Mouse (Mus musculus) thymus, postnatal 14 days (tissue): ENCODE measurements around the gene Gpld1.

ENCODE experiments used
- DNase-seq: peaks from one replicate; pipeline ENCODE4 v3.0.0; 2021

The Gpld1 gene

DNA sequence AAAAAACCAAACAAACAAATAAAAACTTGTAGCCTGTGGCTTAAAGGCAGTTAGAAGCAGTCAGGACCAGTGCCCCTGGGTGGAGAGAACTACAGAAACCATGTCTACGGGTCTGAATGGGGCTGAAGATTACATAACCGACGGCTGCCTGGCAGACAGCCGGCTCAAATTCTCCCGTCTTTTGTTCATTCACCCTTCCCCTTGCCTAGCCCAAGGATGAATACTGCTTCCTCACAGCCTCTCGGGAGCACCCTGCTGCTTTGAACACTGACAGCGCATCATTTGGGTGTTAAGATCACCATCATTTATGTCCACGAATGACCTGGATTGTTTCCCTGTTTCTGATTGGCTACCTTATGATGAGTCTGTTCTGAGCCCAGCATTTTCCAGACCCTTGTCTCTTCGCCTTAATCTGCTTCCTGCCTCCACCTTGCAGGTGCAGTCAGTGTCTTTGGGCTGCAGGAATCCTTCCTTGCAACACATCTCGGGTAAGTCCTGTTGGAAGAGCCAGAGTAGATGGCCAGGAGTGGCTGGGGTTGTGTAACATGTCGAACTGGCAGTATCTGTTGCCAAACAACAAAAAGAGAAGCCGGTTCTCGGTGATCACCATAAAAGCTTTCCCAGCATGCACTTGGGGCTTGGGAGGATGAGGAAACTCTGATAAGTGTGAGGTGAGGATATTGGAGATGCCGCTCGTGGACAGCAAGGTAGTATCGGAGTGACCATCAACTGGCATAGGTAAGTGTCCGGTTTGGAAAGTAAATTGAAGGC is at the start of gene Gpld1:
Gene Gpld1 (plus strand): TSS at position 641 of the 771 bp plus-strand sequence.
- no peak for DNase-seq

DNA sequence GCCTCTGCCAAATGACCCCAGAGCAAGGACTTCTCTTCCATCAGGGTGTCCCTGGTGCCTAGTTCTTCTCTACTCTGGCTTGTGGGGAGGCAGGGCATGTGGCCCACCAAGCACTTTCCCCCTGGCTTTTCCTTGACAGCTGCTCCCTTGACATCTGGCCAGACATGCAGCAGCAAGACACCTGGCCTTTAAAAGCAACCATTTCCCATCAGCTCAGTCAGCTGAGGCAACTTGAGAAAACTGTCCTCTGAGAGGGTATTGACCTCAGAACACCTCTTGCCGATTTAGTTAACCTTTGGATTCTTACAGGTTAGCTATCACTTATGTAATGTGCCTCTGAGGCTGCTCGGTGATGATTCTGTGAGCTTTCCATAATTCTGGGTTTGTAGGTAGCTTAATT is 49.1 kb upstream of the Gpld1 start:
- no peak for DNase-seq

DNA sequence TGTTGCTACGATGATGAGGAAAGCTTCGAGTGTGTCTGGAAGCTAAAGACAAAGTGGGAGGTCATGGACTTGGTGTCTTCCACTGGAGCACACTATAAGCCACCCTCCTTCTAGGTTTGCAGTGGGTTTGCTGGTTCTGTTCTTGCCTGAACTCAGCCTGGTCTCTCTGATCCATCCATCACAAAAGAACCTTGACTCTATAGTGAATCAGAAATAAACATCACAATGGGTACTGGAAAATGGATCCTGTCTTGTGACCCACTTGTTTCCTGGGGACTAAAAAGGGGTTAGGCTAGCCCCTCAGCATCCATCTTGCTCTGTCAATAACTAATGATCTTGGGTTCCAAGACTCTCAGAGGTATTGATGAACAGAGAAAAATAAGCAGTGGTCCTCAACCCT is 41.0 kb upstream of the Gpld1 start:
- no peak for DNase-seq

DNA sequence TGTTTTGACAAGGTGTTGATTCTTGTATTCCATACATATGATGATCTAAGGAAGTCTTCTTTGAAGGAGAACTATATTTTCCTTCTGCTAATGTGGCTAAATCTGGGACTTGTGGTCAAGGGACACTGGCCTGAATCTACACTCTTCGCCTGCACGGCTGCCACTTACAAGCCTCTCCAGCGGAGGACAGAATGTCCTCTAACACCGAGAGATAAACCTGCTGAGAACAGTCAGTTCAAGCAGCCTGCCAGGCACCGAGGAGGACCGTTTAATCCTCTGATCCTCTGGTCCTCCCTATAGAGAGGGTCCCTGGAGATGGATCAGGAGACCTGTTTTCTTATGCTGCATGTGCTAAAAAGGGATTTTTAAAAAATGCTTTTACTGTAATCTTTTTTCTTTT is 39.5 kb upstream of the Gpld1 start:
- DNase-seq: no peak

DNA sequence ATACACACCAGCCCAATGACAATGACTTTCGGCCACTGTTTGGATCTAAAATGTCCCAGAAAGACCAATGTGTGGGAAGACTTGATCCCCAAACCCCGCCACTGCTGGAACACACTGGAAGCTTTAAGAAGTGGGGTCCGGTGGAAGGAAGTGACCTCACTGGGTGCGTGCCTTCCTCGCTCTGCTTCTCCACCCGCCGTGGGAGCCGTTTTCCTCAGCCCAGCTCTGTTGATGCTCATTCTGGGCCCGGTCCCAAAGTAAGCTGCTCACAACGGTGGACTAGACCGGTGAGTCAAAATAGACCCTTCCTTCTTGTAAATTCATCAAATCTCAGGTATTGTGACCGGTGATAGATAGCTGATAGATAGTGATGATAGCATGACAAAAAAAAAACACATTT is 37.5 kb upstream of the Gpld1 start:
- DNase-seq: no peak

DNA sequence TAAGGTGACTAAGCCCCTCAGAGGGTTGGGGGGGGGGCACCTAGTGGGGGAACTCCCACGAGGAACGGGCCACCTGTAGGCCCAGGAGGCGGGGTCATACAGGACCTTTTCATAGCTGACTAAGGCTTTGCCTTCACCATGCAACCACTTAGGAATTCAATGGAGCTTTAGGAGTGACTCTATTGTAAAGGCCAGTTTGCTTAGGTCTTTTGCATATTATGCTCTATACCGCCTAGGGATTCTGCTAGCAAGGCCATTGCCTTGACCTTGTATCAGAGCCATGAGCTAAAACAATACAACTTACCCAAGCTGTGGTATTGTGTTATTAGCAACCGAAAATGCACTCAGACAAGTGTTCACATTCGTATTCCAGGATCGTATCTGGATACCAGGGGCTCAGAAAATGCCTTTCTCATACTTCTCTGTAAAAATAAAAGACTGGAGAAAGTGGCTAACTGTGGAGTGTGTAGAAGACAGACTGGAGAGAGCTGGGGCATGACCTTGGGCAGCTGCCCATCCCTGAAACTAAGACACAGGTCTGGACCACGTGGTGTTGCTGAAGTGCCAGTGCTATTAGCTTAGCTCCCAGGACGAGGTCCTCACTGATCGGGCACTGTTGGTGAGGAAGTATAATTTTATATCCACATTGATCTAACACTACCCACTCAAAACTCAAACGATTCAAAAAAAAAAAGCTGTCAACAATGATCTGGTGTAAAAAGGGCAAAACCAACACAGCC is 36.0 kb upstream of the Gpld1 start:
- no peak for DNase-seq

DNA sequence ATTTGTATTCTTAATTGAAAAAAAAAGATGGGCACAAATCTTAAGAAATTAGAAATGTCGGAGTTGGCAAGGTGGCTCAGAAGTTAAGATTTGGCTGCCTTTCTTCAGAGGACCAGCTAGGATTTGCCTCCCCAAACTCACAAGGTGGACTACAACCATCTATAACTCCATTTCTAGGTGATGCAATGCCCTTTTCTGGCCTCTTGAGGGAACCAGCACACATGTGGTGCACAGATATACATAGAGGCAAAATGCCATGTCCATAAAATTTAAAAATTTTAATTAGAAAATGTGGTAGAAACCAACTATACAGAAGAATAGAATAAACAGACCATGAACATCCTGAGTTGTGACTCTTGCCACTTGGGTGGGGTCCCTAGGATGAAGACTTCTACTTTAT is 33.8 kb upstream of the Gpld1 start:
- no peak for DNase-seq

DNA sequence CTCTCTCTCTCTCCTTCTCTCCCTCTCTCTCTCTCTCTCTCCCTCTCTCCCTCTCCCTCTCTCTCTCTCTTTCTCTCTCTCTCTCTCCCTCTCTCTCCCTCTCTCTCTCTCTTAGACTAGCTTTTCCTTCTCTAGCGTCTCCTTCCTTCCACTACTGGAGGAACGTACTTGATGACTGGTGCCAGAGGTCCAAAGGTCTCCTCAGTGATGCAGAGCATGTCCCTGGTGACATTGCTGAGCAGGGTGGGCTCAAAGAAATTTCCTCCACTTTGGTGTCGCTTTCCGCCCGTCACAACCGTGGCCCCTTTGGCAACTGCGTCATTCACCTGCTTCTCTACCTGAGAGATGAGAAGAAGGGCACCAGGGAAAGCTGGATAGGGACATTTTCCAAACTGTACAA is 29.4 kb upstream of the Gpld1 start:
- no peak for DNase-seq

DNA sequence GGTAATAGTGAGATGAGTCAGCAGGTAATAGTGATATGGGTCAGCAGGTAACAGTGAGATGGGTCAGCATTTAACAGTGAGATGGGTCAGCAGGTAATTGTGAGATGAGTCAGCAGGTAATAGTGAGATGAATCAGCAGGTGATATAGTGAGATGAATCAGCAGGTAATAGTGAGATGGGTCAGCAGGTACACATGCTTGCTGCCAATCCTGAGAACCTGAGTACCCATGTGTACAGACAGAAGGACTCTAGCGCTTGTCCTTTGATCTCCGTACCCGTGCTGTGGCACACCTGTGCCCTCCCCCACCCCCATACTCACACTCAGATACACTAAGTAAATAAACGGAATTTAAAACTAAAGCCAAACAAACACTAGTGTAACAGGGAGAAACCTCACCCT is 28.0 kb upstream of the Gpld1 start:
- no peak for DNase-seq

DNA sequence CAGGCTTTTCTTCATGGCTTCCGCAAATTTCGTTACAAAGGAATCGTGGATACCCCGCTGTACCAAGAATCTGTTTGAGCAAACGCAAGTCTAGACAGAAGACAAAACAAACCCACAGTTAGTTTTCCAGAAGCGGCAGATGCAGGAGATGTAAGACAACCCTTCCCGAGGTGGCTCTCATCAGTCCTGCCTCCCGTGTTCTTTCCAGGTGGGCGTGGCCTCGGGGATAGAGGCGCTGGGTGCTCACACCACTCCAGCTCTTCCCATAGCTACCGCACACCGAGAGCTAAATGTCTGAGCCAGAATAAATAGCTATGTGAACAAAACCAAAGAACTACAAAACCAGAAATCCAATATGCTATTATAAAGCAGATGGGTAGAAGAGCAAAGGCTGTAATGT is 27.1 kb upstream of the Gpld1 start:
- DNase-seq: no peak

DNA sequence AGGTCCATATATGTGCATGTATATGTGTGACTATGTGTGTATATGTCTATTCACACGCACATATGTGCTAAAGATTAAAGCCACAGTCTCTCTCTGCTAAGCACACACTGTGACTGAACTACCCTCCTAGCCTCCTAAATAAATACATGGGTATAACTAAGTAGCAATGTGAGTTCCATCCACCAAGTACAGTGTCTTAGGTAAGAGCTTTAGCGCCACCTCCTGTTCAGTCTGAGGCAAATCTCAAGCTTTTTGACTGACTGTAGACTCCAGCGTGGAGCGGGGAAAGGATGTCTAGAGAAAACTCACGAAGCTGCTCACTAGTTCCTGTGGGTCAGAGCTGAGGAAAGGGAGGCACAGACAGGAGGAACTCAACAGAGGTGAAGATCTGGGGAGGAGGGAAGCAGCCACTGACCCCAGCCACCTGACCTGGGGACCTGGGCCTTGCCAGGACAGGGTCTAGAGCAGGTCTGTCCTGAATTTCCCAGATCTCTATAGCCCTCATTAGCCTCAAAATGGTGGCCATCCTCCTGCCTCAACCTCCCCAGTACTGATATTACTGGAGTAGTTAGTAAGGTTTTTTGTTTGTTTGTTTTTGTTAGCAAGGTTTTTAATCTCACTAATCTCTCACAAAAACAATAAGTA is 22.5 kb upstream of the Gpld1 start:
- DNase-seq: peak; percentile 74

DNA sequence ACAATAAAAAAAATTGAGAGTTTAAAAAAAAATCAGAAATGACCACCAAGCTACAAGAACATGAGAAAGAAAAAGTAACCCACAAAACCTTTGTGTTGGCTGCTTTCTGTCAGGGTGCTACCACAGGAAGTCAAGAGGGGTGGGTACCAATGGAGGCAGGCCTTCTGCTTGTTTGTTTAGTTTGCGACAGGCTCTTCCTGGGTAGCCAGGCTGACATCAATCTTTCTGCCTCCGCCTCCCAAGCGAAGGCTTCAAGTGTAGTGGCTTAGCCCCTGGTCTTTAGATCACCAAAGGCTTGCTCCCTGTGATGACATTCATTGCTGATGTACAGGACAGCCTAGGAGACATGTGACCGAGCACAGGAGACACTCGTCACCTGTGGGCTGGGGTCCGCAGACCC is 21.7 kb upstream of the Gpld1 start:
- DNase-seq: peak; percentile 37

DNA sequence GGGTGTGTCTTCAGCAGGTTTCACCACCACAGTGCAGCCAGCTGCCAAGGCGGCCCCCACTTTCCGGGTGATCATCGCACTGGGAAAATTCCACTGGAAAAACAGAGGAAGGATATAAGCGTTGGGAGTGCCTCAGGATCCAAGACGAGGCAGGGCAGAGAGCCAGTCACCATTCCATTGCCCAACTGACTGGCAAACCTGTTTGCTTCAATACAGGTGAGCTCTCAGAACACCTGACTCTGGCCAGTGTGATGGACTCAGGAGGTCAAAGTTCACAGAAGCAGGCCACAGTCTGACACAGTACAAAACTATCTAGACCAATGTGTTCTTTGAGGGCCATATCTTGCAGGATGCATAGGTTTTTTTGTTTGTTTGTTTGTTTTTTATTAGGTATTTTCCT is 19.0 kb upstream of the Gpld1 start:
- DNase-seq: no peak

DNA sequence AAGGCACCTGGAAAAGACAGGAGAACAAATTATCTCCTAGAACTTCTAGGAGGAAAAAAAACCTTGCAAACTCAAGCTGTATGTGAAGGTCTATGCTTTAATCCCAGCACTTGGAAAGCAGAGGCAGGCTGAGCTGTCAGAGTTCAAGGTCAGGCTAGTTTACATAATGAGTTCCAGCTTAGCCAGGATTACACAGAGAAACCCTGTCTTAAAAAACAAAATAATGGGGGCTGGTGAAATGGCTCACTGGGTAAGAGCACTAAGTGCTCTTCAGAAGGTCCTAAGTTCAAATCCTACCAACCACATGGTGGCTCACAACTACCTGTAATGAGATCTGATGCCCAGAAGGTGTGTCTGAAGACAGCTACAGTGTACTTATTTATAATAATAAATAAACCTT is 12.4 kb upstream of the Gpld1 start:
- DNase-seq: no peak

DNA sequence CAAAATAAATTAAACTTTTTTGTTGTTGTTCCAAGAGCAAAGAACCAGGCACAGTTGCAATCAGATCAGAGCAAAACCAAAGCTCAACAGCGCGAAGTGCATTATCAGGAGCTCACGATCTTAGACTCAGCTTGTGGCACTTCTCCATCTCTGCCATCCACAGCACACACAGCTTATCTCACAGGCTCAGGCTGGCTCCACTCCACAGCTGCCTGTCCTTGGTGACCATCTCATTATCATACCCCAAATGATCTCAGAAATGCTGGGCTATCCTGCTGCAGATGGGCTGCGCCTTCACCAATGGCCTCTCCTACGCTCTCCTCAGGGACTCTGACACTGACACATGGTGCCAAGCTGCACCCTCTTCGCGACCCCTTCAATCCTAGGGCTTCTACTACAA is 9.8 kb upstream of the Gpld1 start:
- DNase-seq: no peak

DNA sequence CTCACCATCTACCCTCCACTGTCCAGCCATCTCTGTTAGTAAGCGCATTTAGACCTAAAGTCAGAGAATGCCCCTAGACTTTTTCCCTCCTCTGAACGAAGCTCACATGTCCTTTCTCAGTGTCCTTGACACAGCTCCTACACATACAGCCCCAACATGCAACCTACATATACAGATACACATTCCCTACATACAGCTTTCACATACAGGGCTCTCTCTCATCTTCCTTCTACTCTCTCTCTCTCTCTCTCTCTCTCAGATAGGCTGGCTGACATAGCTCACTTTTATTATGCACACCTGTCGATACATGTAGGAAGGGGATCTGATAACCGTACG is 6.2 kb upstream of the Gpld1 start:
- no peak for DNase-seq

DNA sequence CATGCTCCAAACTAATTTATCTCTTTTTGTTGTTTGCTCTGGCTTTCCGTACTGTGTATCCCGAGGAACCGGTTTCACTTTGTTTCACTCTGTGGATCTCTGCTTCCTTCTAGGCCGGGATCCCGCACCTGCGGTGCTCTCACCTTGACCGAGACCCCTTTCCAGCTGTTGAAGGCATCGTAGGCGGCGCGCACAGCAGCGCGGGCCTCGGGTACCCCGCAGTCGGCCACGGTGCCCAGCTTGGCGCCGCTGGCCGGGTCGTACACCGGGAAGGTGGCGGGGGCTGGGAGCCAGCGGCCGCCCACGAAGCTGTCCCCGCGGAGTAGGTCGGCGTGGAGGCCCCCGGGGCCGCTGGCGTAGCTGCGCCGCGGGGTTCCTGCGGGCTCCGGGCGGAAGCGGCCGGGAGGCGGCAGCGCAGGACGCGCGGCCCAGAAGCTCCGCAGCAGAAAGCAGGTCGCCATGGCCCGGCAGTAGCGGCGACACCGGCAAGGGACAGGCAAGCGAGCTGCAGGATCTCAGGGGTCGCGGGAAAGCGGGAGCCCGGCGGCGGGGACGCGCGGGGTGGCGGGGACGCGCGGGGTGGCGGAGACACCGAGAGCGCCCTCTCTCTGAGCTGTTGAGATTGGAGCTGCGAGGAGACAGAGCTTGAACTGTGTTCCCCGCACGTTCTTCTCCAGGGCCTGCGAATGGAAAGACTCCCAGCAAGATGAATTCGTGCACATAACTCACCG is 5.7 kb upstream of the Gpld1 start, which contains the start of gene Aldh5a1:
Gene Aldh5a1 (minus strand): TSS at position 554 of the 731 bp plus-strand sequence.
- peak; percentile 67 for DNase-seq

DNA sequence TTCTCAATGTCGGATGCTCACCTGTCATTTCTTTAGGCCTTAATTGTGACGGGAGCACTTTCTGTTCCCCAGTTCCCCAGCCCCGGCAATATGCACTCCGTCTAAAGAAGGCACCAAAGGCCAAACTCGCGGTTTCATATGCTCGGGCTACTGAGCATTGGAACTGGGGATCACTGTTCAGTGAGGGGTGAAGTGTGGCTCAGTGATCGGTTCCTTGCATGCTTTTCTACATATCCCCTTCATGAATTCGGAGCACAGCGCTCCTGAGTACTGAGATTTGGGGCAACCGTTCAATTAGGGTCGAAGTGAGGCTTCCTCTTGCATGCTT is 5.1 kb upstream of the Gpld1 start:
- DNase-seq: no peak

DNA sequence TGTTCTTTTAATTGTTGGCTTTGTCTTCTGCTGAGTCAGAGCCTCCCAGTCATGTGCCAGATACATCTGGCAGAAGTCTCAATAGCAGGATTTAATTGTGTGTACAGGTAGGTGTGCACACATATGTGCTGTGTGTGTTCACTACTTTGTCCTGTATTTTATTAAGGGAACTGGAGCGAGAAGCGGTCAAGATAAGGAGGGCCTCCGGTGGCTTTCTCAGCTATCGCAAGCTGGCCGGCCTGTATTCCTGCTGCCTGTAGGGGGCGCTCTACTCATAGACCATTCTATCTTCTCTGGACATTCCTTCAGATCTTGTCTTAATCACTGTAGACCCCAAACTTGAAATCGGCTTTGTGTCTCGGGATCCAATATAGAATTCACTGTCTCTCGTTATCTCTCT is 4.3 kb upstream of the Gpld1 start:
- DNase-seq: peak; percentile 65

DNA sequence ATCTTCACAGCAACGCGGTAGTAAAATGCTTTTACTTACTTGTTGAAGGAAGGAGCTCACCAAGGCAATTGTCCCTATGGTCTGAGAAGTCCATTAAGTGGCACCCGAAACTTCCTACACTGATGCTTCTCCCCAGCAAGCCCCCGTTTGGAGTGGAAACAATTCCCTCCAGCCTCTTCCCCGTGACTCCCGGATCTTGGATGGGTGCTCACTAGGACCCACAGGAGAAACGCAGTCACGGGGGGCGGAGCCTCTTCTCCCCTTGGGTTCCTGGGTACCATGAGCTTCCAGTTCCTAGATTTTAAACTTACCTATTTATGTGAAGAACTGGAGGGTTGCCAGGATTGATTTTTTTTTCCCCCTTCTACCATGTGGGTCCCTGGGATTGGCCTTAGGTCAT is 3.5 kb upstream of the Gpld1 start:
- DNase-seq: no peak

DNA sequence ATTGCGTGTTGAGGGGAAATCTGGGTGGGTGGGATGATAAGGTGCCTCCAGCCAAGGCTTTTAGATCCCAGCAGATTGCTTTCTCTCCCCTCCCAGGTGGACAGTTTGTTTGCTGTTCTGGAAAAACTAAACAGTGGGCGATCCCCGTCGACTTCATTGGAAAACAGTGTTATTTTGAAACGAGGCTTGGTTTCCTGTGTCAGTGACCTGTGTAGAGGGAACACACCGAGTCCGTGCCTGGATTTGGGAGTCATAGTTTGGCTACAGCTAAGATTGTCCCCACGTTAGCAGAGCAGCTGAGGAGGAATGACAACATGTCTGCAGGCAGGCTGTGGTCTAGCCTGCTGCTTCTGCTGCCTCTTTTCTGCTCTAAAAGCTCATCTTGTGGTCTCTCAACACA is 351 bp downstream of the Gpld1 start:
- DNase-seq: no peak

DNA sequence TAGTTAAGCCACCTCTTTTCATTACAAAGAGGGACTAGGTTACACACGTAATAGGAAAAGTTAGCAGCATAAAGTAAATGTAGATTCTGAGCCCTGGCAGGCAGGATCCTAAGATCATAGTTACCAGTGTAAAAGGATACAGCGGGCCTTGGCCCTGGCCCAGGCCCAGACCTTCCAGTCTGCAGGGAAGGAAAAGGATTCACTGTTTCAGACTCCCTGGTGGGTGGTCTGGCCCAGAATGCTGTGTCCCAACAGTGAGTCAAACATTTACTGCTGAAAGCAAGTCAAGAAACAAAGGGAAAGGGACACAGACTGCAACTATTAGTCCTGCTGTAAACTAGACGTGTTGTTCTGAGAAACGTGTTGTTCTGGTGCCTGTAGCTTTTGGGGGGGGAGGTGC is 2.6 kb downstream of the Gpld1 start:
- DNase-seq: no peak

DNA sequence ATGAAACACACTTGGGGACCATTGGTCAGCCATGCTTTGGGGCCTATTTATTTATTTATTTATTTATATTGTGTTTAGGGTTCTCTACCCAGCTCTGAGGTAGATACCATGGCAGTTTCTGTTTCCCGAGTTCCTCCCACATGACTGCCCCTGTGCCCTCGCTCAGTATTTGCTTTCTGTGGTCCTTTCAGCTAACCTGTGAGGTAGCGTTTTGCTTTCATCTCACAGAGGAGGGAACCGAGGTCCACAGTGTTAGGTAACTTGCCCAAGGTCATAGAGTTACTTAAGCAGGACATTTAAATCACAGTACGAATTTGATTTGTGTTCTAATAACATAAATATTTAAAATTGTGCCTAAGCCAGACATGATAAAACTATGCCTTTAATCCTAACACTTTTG is 4.2 kb downstream of the Gpld1 start:
- no peak for DNase-seq

DNA sequence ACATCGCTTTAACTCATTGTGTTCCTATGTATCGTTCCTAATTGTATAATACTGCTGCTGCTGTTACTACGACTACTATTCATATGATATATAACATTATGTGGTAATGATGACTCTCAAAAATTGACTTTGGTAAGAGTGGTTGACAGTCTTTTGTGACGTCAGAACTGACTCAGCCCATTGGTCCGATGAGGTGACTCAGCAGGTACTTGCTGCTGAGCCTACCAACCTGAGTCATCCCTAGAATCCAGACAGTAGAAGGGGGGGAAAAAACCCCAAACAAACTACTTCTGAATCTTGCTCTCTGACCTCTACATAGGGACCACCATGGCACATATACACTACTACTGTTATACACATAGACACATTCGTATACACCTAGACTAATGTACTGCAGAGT is 5.9 kb downstream of the Gpld1 start:
- DNase-seq: no peak
